Mouse (Mus musculus): ENCODE measurements around the gene Tfip11.
A peak's percentile ranks its signal among the peaks of the same experiment; 100 is the strongest.

Gene Tfip11

DNA sequence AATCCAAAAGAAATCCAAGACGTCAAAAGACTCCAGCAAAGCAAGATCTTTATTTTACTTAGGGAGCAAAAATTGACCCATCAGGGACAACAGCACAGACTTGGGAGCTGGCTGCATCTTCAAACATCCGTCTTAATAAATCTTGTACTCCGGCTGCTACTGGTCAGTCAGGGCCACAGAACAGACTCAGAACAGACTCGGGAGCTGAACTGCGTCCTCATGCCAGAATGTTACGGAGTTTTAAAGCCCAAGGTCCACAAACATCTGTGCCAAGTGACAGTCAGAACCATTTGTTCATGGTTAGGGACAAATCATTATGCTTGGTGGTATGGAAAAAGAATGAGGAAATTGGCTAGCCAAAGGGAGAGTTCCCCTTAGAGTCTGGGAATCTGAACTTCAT is 2.9 kb upstream of the Tfip11 start:
- DNase-seq = no peak

- no peak for DNase-seq
These were observed 1.3 kb upstream of the Tfip11 start for GRCm38 (mm10) chr5:112324637-112325545.

- no peak for DNase-seq
These were observed 370 bp downstream of the Tfip11 start for GRCm38 (mm10) chr5:112326446-112327009.

GRCm38 (mm10) chr5:112327854-112328253 is 1.7 kb downstream of the Tfip11 start:
- DNase-seq = no peak

GRCm38 (mm10) chr5:112329805-112330564 is 3.8 kb downstream of the Tfip11 start:
- no peak for DNase-seq

- peak; percentile 48 for DNase-seq
These were observed 9.3 kb downstream of the Tfip11 start for GRCm38 (mm10) chr5:112335473-112335872.

DNA sequence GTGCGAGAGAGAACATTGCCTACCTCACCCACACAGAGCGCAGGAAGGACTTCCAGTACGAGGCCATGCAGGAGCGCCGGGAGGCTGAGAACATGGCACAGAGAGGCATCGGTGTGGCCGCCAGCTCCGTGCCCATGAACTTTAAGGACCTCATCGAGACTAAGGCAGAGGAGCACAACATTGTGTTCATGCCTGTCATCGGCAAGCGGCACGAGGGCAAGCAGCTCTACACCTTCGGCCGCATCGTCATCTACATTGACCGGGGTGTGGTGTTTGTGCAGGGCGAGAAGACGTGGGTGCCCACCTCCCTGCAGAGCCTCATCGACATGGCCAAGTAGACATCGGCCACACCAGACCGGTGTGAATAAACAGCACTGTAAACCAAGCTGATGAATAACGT is 10.8 kb downstream of the Tfip11 start:
- no peak for DNase-seq

DNA sequence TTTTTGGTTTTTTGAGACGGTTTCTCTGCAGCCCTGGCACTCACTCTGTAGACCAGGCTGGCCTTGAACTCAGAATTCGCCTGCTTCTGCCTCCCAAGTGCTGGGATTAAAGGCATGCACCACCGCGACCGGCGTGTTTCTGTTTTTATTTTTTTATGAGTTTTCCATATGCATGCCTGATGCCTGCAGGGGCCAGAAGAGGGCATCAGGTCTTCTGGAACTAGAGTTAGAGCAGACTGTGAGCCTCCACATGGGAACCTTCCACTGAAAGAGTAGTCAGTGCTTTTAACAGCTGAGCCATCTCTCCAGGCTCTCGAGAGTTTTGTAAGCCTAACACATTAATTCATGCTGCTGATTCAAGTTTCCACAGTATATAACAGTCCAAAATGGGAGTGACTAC is 13.1 kb downstream of the Tfip11 start:
- no peak for DNase-seq

DNA sequence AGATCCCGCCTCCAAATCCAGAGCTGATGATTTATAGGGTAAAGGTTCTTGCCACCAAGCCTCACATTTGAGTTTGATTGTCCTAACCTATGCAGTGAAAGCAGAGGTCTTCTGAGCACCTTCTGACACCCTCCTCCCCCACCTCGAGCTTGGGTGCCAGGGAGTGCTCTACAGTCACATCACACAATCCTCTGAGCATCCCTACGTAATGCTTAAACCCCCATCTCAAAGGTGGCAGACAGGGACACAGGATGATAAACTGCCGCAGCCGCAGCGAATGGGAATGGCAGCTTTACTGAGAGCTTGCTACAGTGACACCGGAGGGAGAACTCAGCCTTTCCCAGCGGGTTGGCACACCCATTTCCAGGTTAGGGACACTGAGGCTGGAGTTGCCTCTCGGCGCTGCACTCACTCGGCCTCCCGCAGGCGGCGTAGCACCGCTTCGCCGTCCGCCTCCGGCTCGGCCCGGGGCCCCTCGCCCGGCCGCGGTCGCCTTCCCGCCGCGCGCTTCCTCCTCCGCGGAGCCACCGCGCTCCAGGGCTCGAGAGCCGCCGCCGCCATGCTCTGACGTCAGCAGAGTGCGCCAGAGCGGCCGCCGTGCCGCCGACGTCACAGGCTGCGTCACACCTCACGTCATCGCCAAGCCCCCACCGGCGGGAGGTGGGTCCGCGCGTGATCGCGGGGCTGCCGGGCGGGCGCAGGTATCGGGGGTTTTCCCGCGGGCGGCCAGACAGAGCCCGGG is 16.5 kb downstream of the Tfip11 start, which contains the start of the genes Srrd and Hps4:
Gene Srrd (minus strand): TSS at position 578 of the 742 bp plus-strand sequence.
Gene Hps4 (plus strand): TSS at position 621 of the 742 bp plus-strand sequence.
- peak; percentile 91 for DNase-seq

DNA sequence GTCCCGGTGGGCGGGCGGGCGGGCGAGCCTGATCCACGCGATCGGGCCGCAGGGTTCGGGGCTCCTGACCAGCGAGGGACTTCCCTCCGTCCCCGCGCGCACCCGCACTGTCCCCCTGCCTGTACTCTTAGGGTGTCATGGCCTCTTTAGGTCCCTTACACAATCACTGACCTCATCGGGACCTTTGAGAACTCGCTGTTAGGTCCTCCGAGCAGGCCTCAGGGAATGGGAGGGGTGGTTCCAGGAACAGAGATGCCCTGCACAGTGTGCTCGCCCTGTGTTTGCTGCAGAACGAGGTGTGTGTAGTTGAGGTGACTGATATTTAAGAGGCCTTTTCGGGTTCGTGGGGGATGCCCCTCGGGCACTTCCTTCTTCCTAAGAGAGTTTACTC is 17.0 kb downstream of the Tfip11 start:
- DNase-seq = no peak

GRCm38 (mm10) chr5:112344092-112344960 is 18.2 kb downstream of the Tfip11 start:
- peak; percentile 59 for DNase-seq

DNA sequence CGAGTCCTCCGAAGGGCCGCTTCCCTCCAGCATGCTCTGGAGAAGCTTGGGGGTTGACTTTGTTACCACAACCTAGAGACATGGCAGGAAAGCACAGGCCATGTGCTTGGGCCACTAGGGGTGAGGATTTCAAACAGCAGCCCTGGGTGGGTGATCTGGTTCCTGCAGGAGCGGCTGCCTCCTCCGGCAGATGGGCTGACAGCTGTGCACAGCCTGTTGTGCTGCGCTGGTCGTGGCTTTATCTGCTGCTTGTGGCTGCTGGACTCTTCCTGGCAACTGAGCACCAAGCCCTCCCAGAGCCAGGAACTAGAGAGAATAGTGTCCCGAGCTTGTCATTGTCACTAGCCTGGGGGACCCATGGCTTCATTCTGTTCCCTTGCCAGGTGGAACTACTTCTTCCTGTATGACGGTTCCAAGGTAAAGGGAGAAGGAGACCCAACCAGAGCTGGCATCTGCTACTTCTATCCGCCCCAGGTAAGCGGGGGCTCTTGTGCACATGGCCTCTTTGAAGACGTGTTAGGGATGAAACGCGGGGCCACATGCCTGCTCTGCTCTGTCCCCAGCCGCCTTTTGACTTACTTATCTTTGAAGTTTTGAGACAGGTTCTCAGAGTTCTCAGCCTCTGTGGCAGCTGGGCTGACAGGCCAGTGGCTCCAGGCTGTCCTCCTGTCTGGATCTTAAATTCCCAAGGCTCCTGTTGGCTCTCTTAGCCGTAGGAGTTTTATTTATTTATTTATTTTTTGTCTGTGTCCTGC is 20.2 kb downstream of the Tfip11 start:
- DNase-seq = no peak

DNA sequence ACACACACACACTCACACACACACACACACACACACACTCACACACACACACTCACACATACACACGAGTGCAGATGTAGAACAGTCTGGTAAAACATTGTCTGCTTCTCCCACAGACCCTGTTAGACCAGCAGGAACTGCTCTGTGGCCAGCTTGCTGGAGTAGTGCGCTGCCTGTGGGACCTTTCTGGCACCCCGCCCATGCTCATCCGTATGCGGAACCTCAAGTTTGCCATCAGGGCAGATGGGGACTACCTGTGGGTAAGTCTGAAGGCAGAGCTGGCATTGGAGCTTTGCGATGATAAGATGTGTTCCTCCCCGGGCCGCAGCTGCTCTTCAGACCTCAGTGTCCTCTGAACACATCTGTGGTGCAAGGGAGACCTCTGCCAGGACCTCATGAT is 23.0 kb downstream of the Tfip11 start:
- no peak for DNase-seq

GRCm38 (mm10) chr5:112355493-112355892 is 29.3 kb downstream of the Tfip11 start:
- DNase-seq = no peak

DNA sequence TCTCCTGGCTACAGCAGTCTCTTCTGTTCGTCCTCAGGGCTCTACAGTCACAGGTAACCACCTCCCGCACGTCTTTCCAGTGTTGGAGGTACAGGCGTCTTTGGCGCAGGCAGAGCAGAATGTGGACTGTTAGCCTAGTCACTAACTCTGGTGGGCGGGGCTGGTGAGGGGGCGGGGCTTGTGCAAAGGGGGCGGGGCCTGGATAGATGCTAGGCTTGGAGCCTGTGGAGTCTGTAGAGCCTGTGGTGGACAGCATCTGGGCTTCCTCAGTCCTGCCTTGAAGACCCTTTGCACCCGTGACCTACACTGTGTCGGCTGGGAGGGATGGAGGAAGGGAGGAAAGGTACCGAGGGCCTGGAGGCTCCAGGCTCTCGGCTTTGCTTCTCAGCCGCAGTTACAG is 29.8 kb downstream of the Tfip11 start, which contains the start of gene Gm6583:
Gene Gm6583 (minus strand): TSS at position 124 of the 400 bp plus-strand sequence.
- no peak for DNase-seq

GRCm38 (mm10) chr5:112356322-112356721 is 30.2 kb downstream of the Tfip11 start:
- no peak for DNase-seq

- DNase-seq = no peak
These were observed 33.4 kb downstream of the Tfip11 start for GRCm38 (mm10) chr5:112359520-112359919.

GRCm38 (mm10) chr5:112360077-112360476 is 33.9 kb downstream of the Tfip11 start:
- no peak for DNase-seq

DNA sequence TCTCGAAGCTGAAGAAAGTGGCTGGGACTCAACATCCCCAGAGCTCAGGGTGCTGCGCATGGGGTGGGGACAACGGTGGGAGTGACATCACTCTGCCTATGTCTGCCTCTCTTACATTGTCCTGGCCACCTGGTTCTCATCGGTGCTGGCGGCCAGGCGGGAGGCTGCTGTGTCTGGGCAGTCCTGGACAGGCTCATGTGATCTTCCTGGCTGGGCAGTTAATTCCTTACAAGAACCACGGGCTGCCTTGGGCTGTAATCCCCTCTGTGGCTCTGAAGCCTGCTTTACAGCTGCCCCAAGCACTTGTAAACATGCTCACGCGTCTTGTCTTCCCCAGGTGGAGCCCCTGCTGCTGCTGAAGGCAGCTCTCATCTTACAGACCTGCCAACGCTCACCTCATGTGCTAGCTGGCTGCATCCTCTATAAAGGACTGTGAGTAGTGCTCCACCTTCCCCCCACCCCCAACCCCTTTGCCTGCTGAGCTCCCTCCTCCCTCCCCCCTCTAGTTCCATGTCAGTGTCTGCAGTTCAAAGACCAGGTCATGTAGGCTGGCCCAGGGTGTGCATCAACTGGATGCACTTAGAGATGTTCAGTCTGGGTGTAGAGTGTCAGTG is 38.1 kb downstream of the Tfip11 start:
- no peak for DNase-seq

DNA sequence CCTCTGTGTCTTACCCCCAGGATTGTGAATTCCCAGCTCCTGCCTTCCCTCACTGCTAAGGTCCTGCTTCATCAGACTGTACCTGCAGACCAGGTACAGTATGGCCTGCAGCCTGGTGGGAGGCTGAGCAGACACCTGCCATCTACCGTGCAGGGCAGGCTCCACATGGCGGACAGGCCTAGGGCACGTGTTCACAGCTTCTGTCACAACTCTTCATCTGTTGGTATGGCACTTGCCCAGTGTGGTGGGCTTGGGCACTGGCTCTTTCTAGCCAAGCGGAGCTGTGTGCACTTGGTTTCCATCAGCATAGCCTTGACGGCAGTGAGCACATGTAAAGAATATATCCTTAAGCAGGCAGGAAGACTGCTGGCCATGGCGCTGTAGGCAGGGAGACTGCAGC is 40.7 kb downstream of the Tfip11 start:
- no peak for DNase-seq
